Mouse (Mus musculus) mammary gland, adult 2 months (tissue): ENCODE data around the gene AC131692.1. TPM values are rescaled to one million over a fixed set of nuclear protein-coding genes. Genes with fewer than 3 reads are reported as not detected.

Source experiments
- polyA plus RNA-seq: library from polyadenylated mRNA; depleted of rRNA; stranded (reverse); fragments of >200 nt; gene quantifications from 2 replicates; pipeline ENCODE4 v1.2.3, GENCODE M21; 2012; ENCODE audit warnings: low replicate concordance; rRNA removed

Gene AC131692.1
- not detected in 2 replicates for polyA plus RNA-seq

GRCm38 (mm10) chr19:6094119-6094518 lies at the start of gene AC131692.1:
Gene AC131692.1 (plus strand): TSS chr19:6094419.

GRCm38 (mm10) chr19:6046294-6047153 lies 47.7 kb upstream of the AC131692.1 start, which contains the start of gene Syvn1:
Gene Syvn1 (plus strand): TSS chr19:6046576.

GRCm38 (mm10) chr19:6057313-6058096 lies 36.7 kb upstream of the AC131692.1 start, which contains the start of the genes Mrpl49 and Fau:
Gene Mrpl49 (minus strand): TSS chr19:6057785.
Gene Fau (plus strand): TSS chr19:6057844.

GRCm38 (mm10) chr19:6061021-6061533 lies 33.1 kb upstream of the AC131692.1 start, which contains the start of gene Znhit2:
Gene Znhit2 (plus strand): TSS chr19:6061192.

GRCm38 (mm10) chr19:6067724-6068415 lies 26.3 kb upstream of the AC131692.1 start, which contains the start of gene Tm7sf2:
Gene Tm7sf2 (minus strand): TSS chr19:6068373.

GRCm38 (mm10) chr19:6076564-6077393 lies 17.4 kb upstream of the AC131692.1 start, which contains the start of gene Vps51:
Gene Vps51 (minus strand): TSS chr19:6077231.

GRCm38 (mm10) chr19:6079983-6080480 lies 14.2 kb upstream of the AC131692.1 start, which contains the start of gene Tmem262:
Gene Tmem262 (plus strand): TSS chr19:6080033.

GRCm38 (mm10) chr19:6082156-6082555 lies 12.1 kb upstream of the AC131692.1 start, which contains the start of gene Gm28374:
Gene Gm28374 (minus strand): TSS chr19:6082256.

GRCm38 (mm10) chr19:6084478-6085248 lies 9.6 kb upstream of the AC131692.1 start, which contains the start of the genes Zfpl1 and Cdca5:
Gene Zfpl1 (minus strand): TSS chr19:6084956.
Gene Cdca5 (plus strand): TSS chr19:6084983.

GRCm38 (mm10) chr19:6105586-6105985 lies 11.4 kb downstream of the AC131692.1 start, which contains the start of gene Naaladl1:
Gene Naaladl1 (plus strand): TSS chr19:6105782.

GRCm38 (mm10) chr19:6117986-6118676 lies 23.9 kb downstream of the AC131692.1 start, which contains the start of gene Sac3d1:
Gene Sac3d1 (minus strand): TSS chr19:6118650.

GRCm38 (mm10) chr19:6127760-6128341 lies 33.6 kb downstream of the AC131692.1 start, which contains the start of gene Snx15:
Gene Snx15 (minus strand): TSS chr19:6128304.

GRCm38 (mm10) chr19:6140678-6141393 lies 46.6 kb downstream of the AC131692.1 start, which contains the start of gene Batf2:
Gene Batf2 (plus strand): TSS chr19:6140983.

GRCm38 (mm10) chr19:6141394-6141749 lies 47.2 kb downstream of the AC131692.1 start, which contains the start of gene Arl2:
Gene Arl2 (minus strand): TSS chr19:6141548.

